Mouse (Mus musculus) myocyte (in vitro differentiated cells): Measurements from ENCODE around the gene Elavl1. TPM values are rescaled to one million over a fixed set of nuclear protein-coding genes. Genes with fewer than 3 reads are reported as not detected.
A peak's percentile ranks its signal among the peaks of the same experiment; 100 is the strongest.

Source experiments
- H3K27me3 ChIP-seq: one replicate; pipeline ENCODE4 v1.6.1; 2011; ENCODE audit not compliant: control insufficient read depth, insufficient read depth, insufficient read length
- H3K36me3 ChIP-seq: one replicate; pipeline ENCODE4 v1.6.1; 2011; ENCODE audit not compliant: control insufficient read depth, insufficient read depth
- H3K4me2 ChIP-seq: one replicate; pipeline ENCODE4 v1.6.1; 2011; ENCODE audit warnings: low read depth, control low read depth
- H3K4me3 ChIP-seq: one replicate; pipeline ENCODE4 v1.5.1; 2011; ENCODE audit warnings: mild to moderate bottlenecking, control low read depth, moderate library complexity
- H3K79me2 ChIP-seq: one replicate; pipeline ENCODE4 v1.6.1; 2011; ENCODE audit not compliant: control insufficient read depth, insufficient read depth
- H3ac ChIP-seq: one replicate; pipeline ENCODE4 v1.6.1; 2011; ENCODE audit not compliant: control insufficient read depth, insufficient read length
- CEBPB ChIP-seq: IDR thresholded peaks from 2 replicates; pipeline ENCODE4 v1.6.1; 2011; ENCODE audit warnings: mild to moderate bottlenecking, moderate library complexity; ENCODE audit not compliant: poor library complexity, insufficient read depth, severe bottlenecking
- E2F4 ChIP-seq: IDR thresholded peaks from one replicate; pipeline ENCODE4 v1.6.1; 2011; ENCODE audit warnings: mild to moderate bottlenecking, control low read depth, moderate library complexity; ENCODE audit not compliant: insufficient read depth
- MAX ChIP-seq: IDR thresholded peaks from one replicate; pipeline ENCODE4 v1.6.1; 2011; ENCODE audit warnings: low read depth, mild to moderate bottlenecking, control low read depth
- MYOD1 ChIP-seq, 3 experiments: IDR thresholded peaks; one replicate each; pipeline ENCODE4 v1.6.1; 2011; ENCODE audit warnings: control low read depth in 2 of 3, low read depth in 2 of 3, mild to moderate bottlenecking in 2 of 3, moderate library complexity in 1 of 3; ENCODE audit not compliant: insufficient read length in 2 of 3, control insufficient read depth in 1 of 3
- MYOG ChIP-seq, 3 experiments: IDR thresholded peaks; one replicate each; pipeline ENCODE4 v1.6.1; 2011; ENCODE audit warnings: control low read depth in 2 of 3, low read depth in 2 of 3, mild to moderate bottlenecking in 2 of 3; ENCODE audit not compliant: insufficient read length in 2 of 3, control insufficient read depth in 1 of 3, insufficient read depth in 1 of 3
- POLR2A ChIP-seq: IDR thresholded peaks from one replicate; pipeline ENCODE4 v1.6.1; 2011; ENCODE audit warnings: low read depth, mild to moderate bottlenecking, control low read depth, moderate library complexity; ENCODE audit not compliant: insufficient read length
- POLR2AphosphoS2 ChIP-seq: IDR thresholded peaks from one replicate; pipeline ENCODE4 v1.6.1; 2011; ENCODE audit warnings: low read depth, control low read depth; ENCODE audit not compliant: insufficient read length
- REST ChIP-seq: IDR thresholded peaks from one replicate; pipeline ENCODE4 v1.6.1; 2011; ENCODE audit warnings: mild to moderate bottlenecking, control low read depth, moderate library complexity; ENCODE audit not compliant: insufficient read depth, insufficient read length
- SRF ChIP-seq: IDR thresholded peaks from one replicate; pipeline ENCODE4 v1.6.1; 2011; ENCODE audit warnings: low read depth; ENCODE audit not compliant: control insufficient read depth, insufficient read length
- TCF12 ChIP-seq: IDR thresholded peaks from one replicate; pipeline ENCODE4 v1.6.1; 2011; ENCODE audit warnings: mild to moderate bottlenecking, control low read depth; ENCODE audit not compliant: poor library complexity, insufficient read depth, severe bottlenecking
- TCF3 ChIP-seq: IDR thresholded peaks from one replicate; pipeline ENCODE4 v1.6.1; 2011; ENCODE audit warnings: low read depth, control low read depth; ENCODE audit not compliant: insufficient read length
- USF1 ChIP-seq: IDR thresholded peaks from one replicate; pipeline ENCODE4 v1.6.1; 2011; ENCODE audit warnings: low read depth, mild to moderate bottlenecking, control low read depth, moderate library complexity
- polyA plus RNA-seq: library from polyadenylated mRNA; unstranded; fragments of >200 nt; fragmentation: generic; extraction: Trizol; gene quantifications from one replicate; pipeline ENCODE4 v1.2.1, GENCODE M21; 2012; ENCODE audit warnings: missing spikeins

The Elavl1 gene
- polyA plus RNA-seq, 1 experiment, result 44.2 TPM

DNA sequence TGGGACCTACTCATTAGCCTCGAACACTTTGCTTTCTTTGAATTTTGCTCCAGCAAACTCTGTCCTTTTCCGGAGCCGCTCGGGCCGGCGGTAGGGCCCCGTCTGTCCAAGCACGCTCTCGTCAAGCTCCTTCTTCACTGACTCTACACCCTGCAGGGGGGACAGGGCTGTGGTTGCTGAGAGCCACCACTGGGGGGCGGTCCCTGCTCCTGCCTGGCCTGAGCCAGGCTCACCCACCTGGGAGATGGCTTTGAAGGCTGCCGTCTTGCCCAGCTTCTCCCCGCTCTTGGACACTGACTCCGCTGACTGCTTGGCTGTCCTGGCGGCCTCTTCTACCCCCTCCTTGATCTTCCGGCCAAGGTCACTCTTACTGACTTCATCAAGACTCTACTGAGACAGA lies 57.6 kb downstream of the Elavl1 start:
- TF ChIP-seq MAX (no peak), POLR2AphosphoS2 (no peak), SRF (no peak), TCF12 (no peak), POLR2A (no peak), MYOD1 (IDR thresholded peaks at IDR 0.05; ENCODE audit: control insufficient read depth in 1 of 3, insufficient read length in 2 of 3, low read depth in 2 of 3) (no peak), USF1 (no peak), TCF3 (no peak), CEBPB (no peak), E2F4 (no peak), MYOG (IDR thresholded peaks at IDR 0.05; ENCODE audit: control insufficient read depth in 1 of 3, insufficient read depth in 1 of 3, insufficient read length in 2 of 3, low read depth in 2 of 3) (no peak), REST (no peak)
- H3K4me2 ChIP-seq, result no peak overlapping the region
- H3K4me3 ChIP-seq, result no peak overlapping the region
- no peaks in the 10 kb centered on the region for H3K79me2 ChIP-seq
- peaks cover 39% of the 10 kb centered on the region for H3K36me3 ChIP-seq
- no peaks in the 10 kb centered on the region for H3K27me3 ChIP-seq
- no peak overlapping the region for H3ac ChIP-seq

DNA sequence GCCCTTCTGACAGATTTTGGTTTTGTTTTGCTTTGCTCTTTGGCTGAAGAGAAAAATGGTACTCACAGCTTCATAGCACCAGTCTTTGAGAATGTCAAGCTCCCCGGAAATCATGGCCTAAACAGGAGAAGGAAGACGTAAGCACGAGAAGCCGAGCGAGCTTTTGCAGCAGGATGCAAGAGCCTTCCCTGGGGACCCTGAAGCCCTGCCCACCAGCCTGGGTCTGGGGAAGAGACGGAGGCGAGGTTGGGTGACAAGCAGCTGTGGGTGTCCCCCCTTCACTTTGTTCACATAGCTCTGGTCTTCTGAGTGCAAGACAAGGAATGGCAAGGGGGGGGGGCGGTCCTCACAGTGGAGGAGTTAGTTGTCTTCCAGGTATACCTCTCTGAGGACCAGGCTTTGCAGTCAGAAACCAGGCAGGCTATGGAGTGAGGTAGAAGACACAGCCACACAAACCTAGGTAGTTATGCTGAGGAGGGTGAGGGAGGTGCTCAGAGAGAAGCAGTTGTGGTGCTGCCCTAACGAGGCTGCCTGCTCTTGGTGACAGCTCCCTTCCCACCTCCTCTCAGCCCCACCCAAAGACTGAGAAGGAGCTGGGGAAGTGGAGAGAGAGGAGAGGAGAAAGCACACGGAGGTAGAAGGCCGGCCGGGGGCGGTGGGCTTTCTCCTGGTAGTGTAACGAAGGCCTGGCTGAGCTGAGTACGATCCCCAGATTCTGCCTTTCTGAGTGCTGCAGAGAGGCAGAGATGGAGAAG lies 59.9 kb downstream of the Elavl1 start:
- H3K27me3 ChIP-seq, result no peaks in the 10 kb centered on the region
- no peak for TF ChIP-seq SRF
- no peak for TF ChIP-seq POLR2AphosphoS2
- no peak for TF ChIP-seq MYOD1 (IDR thresholded peaks at IDR 0.05; ENCODE audit: control insufficient read depth in 1 of 3, insufficient read length in 2 of 3, low read depth in 2 of 3)
- TF ChIP-seq REST, result no peak
- TF ChIP-seq MAX, result no peak
- TF ChIP-seq POLR2A, result no peak
- no peak for TF ChIP-seq TCF3
- TF ChIP-seq USF1, result no peak
- no peak for TF ChIP-seq E2F4
- TF ChIP-seq MYOG (IDR thresholded peaks at IDR 0.05; ENCODE audit: control insufficient read depth in 1 of 3, insufficient read depth in 1 of 3, insufficient read length in 2 of 3, low read depth in 2 of 3), result no peak
- TF ChIP-seq TCF12, result no peak
- no peak for TF ChIP-seq CEBPB
- no peaks in the 10 kb centered on the region for H3K79me2 ChIP-seq
- peaks cover 38% of the 10 kb centered on the region for H3K36me3 ChIP-seq
- no peak overlapping the region for H3ac ChIP-seq
- no peak overlapping the region for H3K4me2 ChIP-seq
- no peak overlapping the region for H3K4me3 ChIP-seq

DNA sequence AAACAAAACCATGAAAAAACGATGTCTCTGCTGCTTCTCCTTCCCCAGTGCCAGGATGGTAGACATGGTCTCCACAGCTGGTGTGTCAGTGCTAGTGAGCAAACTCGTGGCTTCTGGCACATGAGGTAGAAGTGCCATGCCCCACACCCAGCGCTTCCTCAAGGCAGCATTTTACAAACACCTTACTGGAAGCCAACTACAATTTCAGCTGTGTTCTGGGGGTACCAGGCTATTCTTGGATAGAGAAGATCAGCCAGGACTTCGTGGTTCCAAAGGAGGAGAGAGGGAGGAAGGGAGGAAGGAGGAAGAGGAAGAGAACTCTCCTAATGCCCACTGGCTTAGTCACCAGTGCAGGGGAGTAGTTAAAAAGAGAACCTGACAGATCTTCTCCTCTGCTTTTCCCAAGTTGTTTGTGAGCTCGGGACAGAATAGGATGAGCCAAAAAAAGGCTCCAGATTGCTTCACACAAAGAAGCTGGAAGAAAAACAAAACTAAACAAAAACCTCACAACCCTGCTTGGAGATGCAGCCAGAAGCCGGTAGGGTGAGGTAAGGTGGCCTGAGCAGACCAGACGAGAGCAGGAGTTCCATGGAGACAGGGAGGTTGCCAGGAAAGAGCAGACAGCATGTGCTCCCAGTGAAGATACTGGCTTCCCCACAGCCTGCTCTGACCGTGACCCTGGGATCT lies 62.0 kb downstream of the Elavl1 start:
- Histone ChIP-seq H3K36me3 (peaks cover 25% of the 10 kb centered on the region), H3K27me3 (no peaks in the 10 kb centered on the region), H3K79me2 (no peaks in the 10 kb centered on the region), H3K4me3 (no peak overlapping the region), H3K4me2 (no peak overlapping the region), H3ac (no peak overlapping the region)
- TF ChIP-seq TCF3 (no peak), POLR2AphosphoS2 (no peak), TCF12 (no peak), SRF (no peak), MYOD1 (IDR thresholded peaks at IDR 0.05; ENCODE audit: control insufficient read depth in 1 of 3, insufficient read length in 2 of 3, low read depth in 2 of 3) (no peak), REST (no peak), E2F4 (no peak), CEBPB (no peak), USF1 (no peak), MYOG (IDR thresholded peaks at IDR 0.05; ENCODE audit: control insufficient read depth in 1 of 3, insufficient read depth in 1 of 3, insufficient read length in 2 of 3, low read depth in 2 of 3) (no peak), POLR2A (no peak), MAX (no peak)

DNA sequence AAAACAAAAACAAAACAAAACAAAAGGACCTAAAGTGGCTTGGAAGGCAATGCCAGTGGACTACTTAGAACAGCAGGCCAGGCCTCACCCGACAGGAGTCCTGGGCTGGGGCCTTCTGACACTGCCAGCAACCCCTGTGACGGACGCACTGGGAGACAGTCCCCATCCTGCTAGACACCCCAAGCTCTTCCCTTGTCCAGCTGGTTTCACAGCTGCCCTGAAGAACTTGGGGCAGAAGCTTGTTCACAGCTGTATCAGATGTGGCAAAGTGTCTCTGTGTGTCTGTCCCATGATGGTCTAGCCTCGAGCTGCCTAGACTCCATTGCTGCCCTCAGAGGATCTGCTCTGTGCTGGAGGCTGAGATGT lies 65.4 kb downstream of the Elavl1 start:
- peak overlapping the region; percentile 65 for H3K4me2 ChIP-seq
- H3K27me3 ChIP-seq, result no peaks in the 10 kb centered on the region
- TF ChIP-seq POLR2A, result no peak
- H3K79me2 ChIP-seq, result no peaks in the 10 kb centered on the region
- H3ac ChIP-seq, result no peak overlapping the region
- peaks cover 15% of the 10 kb centered on the region for H3K36me3 ChIP-seq
- no peak overlapping the region for H3K4me3 ChIP-seq
